Mouse (Mus musculus): Measurements from ENCODE around the gene Ttc7b. TPM values are rescaled to one million over a fixed set of nuclear protein-coding genes. Genes with fewer than 3 reads are reported as not detected.
A peak's percentile ranks its signal among the peaks of the same experiment; 100 is the strongest.

Gene Ttc7b
- polyA plus RNA-seq, 1 experiment from 2014 or later, result 4.4 TPM

DNA sequence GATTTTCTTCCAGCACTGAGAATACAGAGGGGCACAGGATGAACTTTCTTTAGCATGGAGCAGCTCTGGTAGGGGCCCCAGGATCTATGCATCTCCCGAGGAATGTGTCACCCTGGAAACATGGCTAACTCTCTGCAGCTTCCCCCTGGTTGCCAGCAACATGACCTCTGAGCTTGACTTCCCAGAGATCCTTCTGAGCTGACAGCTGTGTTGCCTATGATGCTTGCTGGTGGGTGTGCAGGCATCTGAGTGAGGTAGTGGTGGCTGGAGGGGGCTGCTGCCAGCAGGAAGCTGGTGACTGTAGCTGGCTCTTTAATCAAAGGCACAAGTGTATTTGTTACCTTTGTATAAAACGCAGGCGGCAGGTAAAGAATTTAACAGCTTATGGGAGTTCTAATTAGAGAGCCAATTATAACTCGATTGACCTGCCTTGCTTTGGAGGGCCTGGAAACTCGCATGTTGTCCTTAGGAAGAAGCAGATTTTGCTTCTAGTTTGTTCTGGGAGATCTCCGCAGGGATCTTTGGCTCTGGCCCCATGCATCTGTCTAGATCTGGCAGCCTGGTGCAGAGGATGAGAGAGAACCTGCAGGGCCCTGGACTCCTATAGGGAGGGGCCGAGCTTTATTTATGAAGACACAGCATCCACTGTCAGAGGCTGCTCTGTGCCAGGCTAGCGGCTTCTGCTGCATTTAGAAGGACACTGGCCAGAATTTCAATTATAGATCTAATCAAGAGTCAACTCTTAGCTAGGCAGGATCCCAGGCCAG, 205.3 kb downstream of the Ttc7b start:
- Histone ChIP-seq H3K4me1 (peaks cover 22% of the 10 kb centered on the region), H3K27ac (no peak overlapping the region; the same call in 1 of the 2 replicates), H3K9me3 (no peaks in the 10 kb centered on the region), H3K4me2 (replicated peaks) (no peak overlapping the region), H3K36me3 (peaks cover 45% of the 10 kb centered on the region), H3K4me3 (no peak overlapping the region), H3K27me3 (no peaks in the 10 kb centered on the region), H3K9ac (no peak overlapping the region)
- no peak for ATAC-seq (ENCODE audit: low FRiP score, low read depth)
- WGBS, result 48% methylated on average over 8 of the region's 8 CpGs

DNA sequence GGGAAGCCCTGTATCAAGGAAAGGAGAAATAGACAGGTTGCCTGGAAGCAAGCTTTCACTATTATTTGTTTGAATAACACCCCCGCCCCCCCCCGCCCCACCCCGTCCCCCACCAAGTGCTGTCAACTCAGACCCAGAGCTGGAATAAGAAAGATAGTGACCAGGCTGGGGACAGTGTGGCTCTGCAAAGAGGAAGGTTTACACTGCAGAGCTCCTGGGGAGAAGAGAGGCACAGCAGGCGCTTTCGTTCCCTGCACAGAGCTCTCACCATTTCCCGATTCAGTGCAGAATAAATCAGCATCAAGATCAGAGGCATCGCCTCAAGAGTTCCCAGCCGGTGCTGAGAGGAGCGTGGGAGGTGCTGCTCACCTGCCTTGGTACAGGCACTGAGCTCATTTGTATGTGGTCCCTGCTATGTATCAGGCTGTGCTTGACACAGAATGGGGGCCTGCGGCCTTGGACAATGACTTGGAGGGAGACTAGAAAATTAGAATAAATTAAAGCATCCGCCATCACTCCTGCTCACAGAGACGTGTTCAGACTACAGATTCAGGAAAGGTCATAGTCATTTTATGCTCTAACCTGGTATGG, 206.7 kb downstream of the Ttc7b start:
- Histone ChIP-seq H3K9me3 (no peaks in the 10 kb centered on the region), H3K27ac (no peak overlapping the region), H3K27me3 (no peaks in the 10 kb centered on the region), H3K9ac (no peak overlapping the region), H3K36me3 (peaks cover 30% of the 10 kb centered on the region; the same call in 1 of the 2 replicates), H3K4me3 (no peak overlapping the region), H3K4me1 (peaks cover 22% of the 10 kb centered on the region), H3K4me2 (replicated peaks) (no peak overlapping the region)
- WGBS, result 60% methylated on average over 12 of the region's 12 CpGs
- no peak for ATAC-seq (ENCODE audit: low FRiP score, low read depth)

DNA sequence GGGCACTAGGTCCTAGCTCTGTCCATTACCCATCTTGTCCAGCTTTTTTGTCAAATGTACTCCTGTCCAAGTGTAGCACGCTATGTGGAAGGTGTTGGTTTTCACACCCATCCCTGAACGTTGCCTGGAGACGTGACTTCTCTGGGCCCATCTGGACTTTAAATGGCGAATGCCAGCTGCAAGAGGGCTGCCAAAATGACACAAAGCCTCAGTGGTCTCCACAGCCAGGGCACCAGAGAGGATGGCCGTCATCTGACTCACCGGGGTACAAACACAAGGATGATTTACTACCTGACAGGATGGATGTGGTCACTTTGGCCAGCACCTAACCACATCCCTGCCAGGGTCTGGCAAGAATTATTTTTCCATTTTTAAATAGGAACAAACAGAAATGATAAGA, 207.4 kb downstream of the Ttc7b start:
- H3K4me3 ChIP-seq, result no peak overlapping the region
- ATAC-seq (ENCODE audit: low FRiP score, low read depth), result no peak
- H3K9ac ChIP-seq, result no peak overlapping the region
- H3K4me1 ChIP-seq, result peaks cover 21% of the 10 kb centered on the region
- no peak overlapping the region for H3K27ac ChIP-seq
- peaks cover 28% of the 10 kb centered on the region; the same call in 1 of the 2 replicates for H3K36me3 ChIP-seq
- no peaks in the 10 kb centered on the region for H3K27me3 ChIP-seq
- no peaks in the 10 kb centered on the region for H3K9me3 ChIP-seq
- no peak overlapping the region for H3K4me2 ChIP-seq (replicated peaks)
- 54% methylated on average over 6 of the region's 6 CpGs for WGBS

DNA sequence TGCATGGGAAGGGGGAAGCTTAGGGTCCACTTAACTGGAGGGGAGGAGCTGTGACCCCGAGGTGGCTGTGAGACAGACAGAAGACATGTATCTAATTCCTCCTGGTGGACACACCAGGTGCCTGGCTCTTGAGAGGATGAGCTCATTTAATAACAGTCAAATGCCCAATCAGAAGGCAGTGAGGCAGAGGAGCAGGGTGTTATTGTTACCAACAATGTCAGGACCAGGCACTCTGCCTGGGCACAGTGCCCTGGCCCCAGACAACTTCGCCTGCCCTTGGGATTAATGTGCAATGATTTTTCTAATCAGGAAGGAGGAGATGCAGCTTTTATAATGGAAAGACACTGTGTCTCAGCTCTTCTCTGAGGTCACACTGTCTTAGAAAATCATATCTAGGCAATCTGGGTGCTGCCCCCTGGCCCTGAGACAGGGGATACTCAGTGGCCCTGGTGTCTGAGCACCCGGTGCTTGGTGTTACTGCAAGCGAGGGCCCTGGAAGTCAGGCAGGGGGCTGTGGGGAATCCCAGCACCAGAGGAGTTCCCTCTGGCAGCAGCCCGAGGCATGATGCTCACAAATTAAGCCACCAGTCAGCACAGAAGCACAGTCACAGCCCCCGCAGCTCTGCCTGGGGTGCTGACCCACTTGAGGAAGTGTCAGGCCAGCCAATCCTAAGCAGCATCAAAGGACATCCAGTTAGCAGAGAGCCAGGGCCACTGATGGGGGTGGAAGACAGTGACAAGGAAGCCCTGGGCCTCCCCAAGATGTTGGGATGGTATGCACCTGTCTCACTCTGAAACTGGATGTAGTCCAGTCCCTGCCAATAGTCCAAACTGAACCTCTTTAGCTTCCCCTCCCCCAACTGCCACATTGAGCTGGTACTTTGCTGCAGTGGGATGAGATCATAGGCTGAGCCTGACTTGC, 209.9 kb downstream of the Ttc7b start:
- no peaks in the 10 kb centered on the region for H3K27me3 ChIP-seq
- no peak for ATAC-seq (ENCODE audit: low FRiP score, low read depth)
- H3K4me3 ChIP-seq, result no peak overlapping the region
- H3K9me3 ChIP-seq, result no peaks in the 10 kb centered on the region
- no peak overlapping the region for H3K9ac ChIP-seq
- H3K27ac ChIP-seq, result no peak overlapping the region
- peaks cover 17% of the 10 kb centered on the region for H3K4me1 ChIP-seq
- WGBS, result 60% methylated on average over 6 of the region's 6 CpGs
- H3K36me3 ChIP-seq, result peaks cover 23% of the 10 kb centered on the region; the same call in 1 of the 2 replicates
- H3K4me2 ChIP-seq (replicated peaks), result no peak overlapping the region

DNA sequence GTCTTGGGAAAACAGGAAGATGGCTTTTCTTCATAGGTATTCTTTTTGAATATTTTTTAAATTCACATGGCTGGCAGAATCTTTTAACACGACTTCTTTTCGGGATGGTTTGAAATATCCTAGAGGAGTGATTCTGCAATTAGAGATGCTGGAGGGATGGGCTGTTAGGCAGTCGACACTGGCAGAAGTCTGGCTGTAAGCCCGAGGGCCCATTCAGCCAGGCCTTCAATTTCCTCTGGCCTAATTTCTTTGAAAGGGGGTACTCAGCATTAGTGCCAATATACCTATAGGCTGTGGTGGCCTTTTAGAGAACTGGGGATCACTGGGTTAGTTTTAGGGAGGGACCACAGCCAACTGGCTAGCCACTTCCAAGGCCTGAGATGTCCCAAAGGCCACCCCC, 211.4 kb downstream of the Ttc7b start:
- Histone ChIP-seq H3K27ac (no peak overlapping the region), H3K9ac (no peak overlapping the region), H3K36me3 (peaks cover 23% of the 10 kb centered on the region; the same call in 1 of the 2 replicates), H3K4me3 (no peak overlapping the region), H3K4me1 (peaks cover 5% of the 10 kb centered on the region; the same call in 1 of the 2 replicates), H3K4me2 (replicated peaks) (no peak overlapping the region), H3K27me3 (no peaks in the 10 kb centered on the region), H3K9me3 (no peaks in the 10 kb centered on the region)
- no peak for ATAC-seq (ENCODE audit: low FRiP score, low read depth)
- WGBS, result 51% methylated on average over 4 of the region's 4 CpGs

DNA sequence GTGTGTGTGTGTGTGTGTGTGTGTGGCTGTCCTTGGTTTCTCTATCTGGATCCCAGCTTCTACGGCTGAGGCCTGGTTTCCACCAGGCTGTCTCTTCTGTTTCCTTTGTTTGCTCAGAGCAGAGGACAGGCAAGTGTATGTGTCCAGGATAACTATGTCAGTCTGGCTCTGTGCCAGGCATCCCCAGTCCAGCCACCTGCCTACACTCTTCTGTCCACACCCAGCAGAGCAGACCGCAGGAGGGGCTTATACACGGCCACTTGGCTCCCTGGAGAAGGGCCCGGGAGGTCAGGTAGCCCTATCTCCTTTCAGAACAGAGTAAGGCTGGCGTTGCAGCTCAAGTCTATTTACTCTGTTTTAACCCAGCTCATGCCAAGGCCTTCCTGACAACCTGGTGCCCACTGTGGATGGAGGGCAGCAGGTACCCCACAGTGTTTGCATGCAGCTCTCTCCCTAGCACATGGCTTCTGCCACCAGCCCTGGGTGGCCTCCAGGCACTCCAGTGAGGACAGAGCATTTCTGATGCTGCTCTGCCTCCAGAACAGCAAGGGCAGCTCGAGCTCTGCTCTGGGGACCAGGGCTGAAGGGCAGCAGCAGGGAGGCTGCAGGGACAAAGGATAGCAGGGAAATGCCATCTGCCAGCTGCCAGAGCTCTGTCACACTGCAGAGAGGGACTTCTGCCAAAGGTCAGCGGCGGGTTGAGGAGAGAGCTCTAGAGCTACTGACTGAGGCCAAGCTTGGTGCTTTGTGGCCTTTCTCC, 212.9 kb downstream of the Ttc7b start:
- no peak overlapping the region for H3K9ac ChIP-seq
- H3K27ac ChIP-seq, result no peak overlapping the region
- H3K9me3 ChIP-seq, result no peaks in the 10 kb centered on the region
- WGBS, result 70% methylated on average over 8 of the region's 8 CpGs
- peak; percentile 83 for ATAC-seq (ENCODE audit: low FRiP score, low read depth)
- peaks cover 5% of the 10 kb centered on the region; the same call in 1 of the 2 replicates for H3K4me1 ChIP-seq
- no peak overlapping the region for H3K4me3 ChIP-seq
- H3K36me3 ChIP-seq, result peaks cover 22% of the 10 kb centered on the region; the same call in 1 of the 2 replicates
- no peaks in the 10 kb centered on the region for H3K27me3 ChIP-seq
- no peak overlapping the region for H3K4me2 ChIP-seq (replicated peaks)

DNA sequence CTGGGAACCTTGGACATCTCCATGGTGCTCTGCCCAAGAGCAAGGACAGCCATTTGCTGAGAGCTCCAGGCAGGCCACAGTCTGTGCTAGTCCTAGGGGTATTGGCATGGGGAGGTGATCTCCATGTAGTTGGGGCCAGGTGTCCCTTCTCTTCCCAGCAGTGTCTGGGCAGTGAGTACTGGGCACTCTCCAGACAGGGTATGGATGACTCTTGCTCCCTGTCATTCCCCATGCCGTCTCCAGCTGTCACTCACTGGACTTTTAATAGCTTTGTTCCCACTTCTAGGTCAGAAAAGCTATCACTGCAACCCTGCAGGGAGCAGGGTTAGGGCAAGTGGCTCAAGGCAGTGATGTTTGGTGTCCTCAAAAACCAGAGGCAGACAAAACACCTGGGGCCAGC, 214.3 kb downstream of the Ttc7b start:
- no peaks in the 10 kb centered on the region for H3K9me3 ChIP-seq
- no peak overlapping the region for H3K4me3 ChIP-seq
- 73% methylated on average over 1 of the region's 1 CpGs for WGBS
- H3K9ac ChIP-seq, result no peak overlapping the region
- H3K4me1 ChIP-seq, result peaks cover 5% of the 10 kb centered on the region; the same call in 1 of the 2 replicates
- ATAC-seq (ENCODE audit: low FRiP score, low read depth), result no peak
- H3K4me2 ChIP-seq (replicated peaks), result no peak overlapping the region
- peaks cover 14% of the 10 kb centered on the region for H3K36me3 ChIP-seq
- no peaks in the 10 kb centered on the region for H3K27me3 ChIP-seq
- H3K27ac ChIP-seq, result no peak overlapping the region

DNA sequence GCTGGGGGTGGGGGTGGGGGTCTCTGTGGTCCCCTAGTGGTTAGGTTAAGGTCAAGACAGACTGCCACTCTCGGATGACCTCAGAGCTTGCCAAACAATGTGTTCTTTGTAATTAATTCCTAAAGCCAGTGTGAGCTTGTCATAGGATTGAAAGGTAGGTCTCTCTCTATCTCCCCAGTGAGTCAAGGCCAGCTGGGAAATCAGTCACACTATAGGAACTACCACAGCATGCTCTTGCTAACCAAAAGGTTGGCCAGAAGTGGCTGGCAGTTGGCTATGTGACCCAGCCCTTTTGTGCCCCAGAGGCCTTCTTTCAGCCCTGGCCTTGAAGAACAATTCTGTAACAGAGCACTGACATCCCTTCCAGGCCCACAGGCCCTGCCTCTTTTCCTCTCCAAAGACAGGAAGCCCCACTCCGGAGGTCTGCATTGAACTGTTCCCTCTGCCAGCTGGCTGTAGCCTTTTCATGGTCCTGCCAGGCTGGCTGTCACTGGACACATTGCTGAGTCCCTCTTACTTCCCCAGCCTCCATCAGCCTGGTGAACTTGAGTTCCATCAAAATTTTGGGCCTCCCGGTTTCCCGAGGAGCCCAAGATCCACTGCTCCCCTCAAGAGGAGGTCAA, 215.5 kb downstream of the Ttc7b start:
- ATAC-seq (ENCODE audit: low FRiP score, low read depth), result no peak

DNA sequence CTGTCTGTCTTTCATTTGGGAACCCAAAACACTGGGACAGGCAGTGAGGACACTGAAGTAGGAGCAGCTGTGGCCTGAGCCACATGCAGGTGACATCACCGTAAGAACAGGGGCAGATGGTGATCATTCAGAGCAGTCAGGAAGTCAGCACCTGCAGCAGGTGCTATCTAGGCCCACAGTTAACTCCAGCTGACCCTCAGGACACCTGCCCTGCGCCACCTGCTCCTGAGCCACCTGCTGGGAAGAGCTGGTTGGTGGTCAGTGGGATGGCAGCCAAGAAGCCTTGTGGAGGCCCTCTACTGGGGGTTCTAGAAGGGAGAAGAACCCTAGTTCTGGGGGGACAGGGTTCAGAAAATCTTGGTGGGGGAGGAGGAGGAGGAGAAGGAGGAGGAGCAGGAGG, 216.3 kb downstream of the Ttc7b start:
- Histone ChIP-seq H3K4me1 (peaks cover 5% of the 10 kb centered on the region; the same call in 1 of the 2 replicates), H3K4me2 (replicated peaks) (no peak overlapping the region), H3K27ac (no peak overlapping the region), H3K27me3 (no peaks in the 10 kb centered on the region), H3K36me3 (peaks cover 23% of the 10 kb centered on the region), H3K9me3 (no peaks in the 10 kb centered on the region), H3K9ac (no peak overlapping the region), H3K4me3 (no peak overlapping the region)
- no peak for ATAC-seq (ENCODE audit: low FRiP score, low read depth)
- WGBS, result 73% methylated on average over 2 of the region's 2 CpGs

More for the DNA sequence above, 215.5 kb downstream of the Ttc7b start:
- peaks cover 5% of the 10 kb centered on the region; the same call in 1 of the 2 replicates for H3K4me1 ChIP-seq
- H3K36me3 ChIP-seq, result peaks cover 14% of the 10 kb centered on the region
- 90% methylated on average over 4 of the region's 4 CpGs for WGBS
- H3K27me3 ChIP-seq, result no peaks in the 10 kb centered on the region
- no peak overlapping the region for H3K4me2 ChIP-seq (replicated peaks)
- no peak overlapping the region for H3K4me3 ChIP-seq
- no peak overlapping the region for H3K27ac ChIP-seq
- H3K9me3 ChIP-seq, result no peaks in the 10 kb centered on the region
- no peak overlapping the region for H3K9ac ChIP-seq

DNA sequence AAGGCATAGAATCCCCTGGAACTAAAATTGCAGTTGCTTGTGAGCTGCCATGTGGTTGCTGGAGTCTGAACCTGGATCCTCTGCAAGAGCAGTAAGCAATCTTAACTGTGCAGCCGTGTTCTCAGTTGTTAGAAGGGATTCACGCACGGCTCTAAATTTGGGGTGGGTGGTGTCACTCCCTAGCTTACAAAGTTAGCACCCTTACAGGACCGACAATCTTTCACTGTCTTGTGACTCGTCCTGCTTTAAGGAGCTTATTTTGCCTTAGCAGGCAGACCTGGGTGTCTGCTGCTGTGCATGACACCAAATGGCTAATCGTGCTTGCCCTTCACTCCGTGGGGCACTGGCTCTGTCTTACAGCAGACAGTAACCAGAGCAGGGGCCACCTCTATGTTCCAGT, 217.5 kb downstream of the Ttc7b start:
- Histone ChIP-seq H3K4me2 (replicated peaks) (no peak overlapping the region), H3K4me3 (no peak overlapping the region), H3K36me3 (peaks cover 33% of the 10 kb centered on the region), H3K4me1 (peaks cover 5% of the 10 kb centered on the region; the same call in 1 of the 2 replicates), H3K27ac (no peak overlapping the region), H3K27me3 (no peaks in the 10 kb centered on the region), H3K9ac (no peak overlapping the region), H3K9me3 (no peaks in the 10 kb centered on the region)
- 71% methylated on average over 7 of the region's 7 CpGs for WGBS
- no peak for ATAC-seq (ENCODE audit: low FRiP score, low read depth)

DNA sequence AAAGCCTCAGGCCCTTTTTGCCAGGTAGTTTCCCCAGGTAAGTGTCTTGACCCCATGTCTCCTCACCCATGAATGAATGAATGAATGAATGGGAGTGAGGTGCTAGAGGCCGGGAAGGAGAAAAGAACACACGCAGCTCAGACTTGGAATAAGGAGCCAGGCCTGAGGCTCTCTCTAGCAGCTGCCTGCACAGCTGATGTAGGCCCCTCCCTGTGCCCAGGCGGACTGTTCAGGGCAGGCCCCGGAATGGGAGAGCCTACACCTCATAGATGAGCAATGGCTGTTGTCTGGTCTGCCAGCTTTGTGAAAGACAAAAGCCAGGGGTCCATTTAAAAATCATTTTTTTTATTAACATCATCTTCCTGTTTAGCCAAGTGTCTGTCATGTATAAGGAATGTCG, 220.2 kb downstream of the Ttc7b start:
- ATAC-seq (ENCODE audit: low FRiP score, low read depth), result no peak
- Histone ChIP-seq H3K27me3 (no peaks in the 10 kb centered on the region), H3K36me3 (peaks cover 35% of the 10 kb centered on the region), H3K4me3 (no peak overlapping the region), H3K4me2 (replicated peaks) (no peak overlapping the region), H3K9me3 (no peaks in the 10 kb centered on the region), H3K9ac (no peak overlapping the region), H3K27ac (no peak overlapping the region), H3K4me1 (no peaks in the 10 kb centered on the region; the same call in 1 of the 2 replicates)
- WGBS, result 87% methylated on average over 5 of the region's 5 CpGs
